Mouse (Mus musculus): ENCODE measurements around the gene Slfn5. TPM values are rescaled to one million over a fixed set of nuclear protein-coding genes. Genes with fewer than 3 reads are reported as not detected.
"Not testable (repeated sequence)": the region's sequence is repeated elsewhere in the genome, so short reads cannot be mapped to it uniquely, and the experiment has no call there.

Slfn5 gene
- polyA plus RNA-seq, 1 experiment, result not detected

GRCm38 (mm10) chr11:82987621-82988020 is 36.5 kb downstream of the Slfn5 start:
- Histone ChIP-seq H3K27ac (ENCODE audit: insufficient read depth, low read depth, low read length) (no peak overlapping the region), H3K4me3 (ENCODE audit: insufficient read depth, low read depth, low read length) (no peak overlapping the region), H3K4me1 (ENCODE audit: control insufficient read depth, insufficient read depth, low read length) (peaks cover 10% of the 10 kb centered on the region; the same call in 1 of the 2 replicates)
- WGBS, result 93% methylated on average over 6 of the region's 6 CpGs
- TF ChIP-seq CTCF (IDR thresholded peaks at IDR 0.05; ENCODE audit: insufficient read depth, low read depth, low read length) (no peak), POLR2A (IDR thresholded peaks at IDR 0.05; ENCODE audit: insufficient read depth, low read depth, low read length) (no peak)

- WGBS, result 57% methylated on average over 12 of the region's 12 CpGs
- H3K4me3 ChIP-seq (ENCODE audit: insufficient read depth, low read depth, low read length), result no peak overlapping the region
- H3K27ac ChIP-seq (ENCODE audit: insufficient read depth, low read depth, low read length), result no peak overlapping the region
- peaks cover 10% of the 10 kb centered on the region; the same call in 1 of the 2 replicates for H3K4me1 ChIP-seq (ENCODE audit: control insufficient read depth, insufficient read depth, low read length)
- TF ChIP-seq CTCF (IDR thresholded peaks at IDR 0.05; ENCODE audit: insufficient read depth, low read depth, low read length) (no peak), POLR2A (IDR thresholded peaks at IDR 0.05; ENCODE audit: insufficient read depth, low read depth, low read length) (no peak)
Measured at GRCm38 (mm10) chr11:82989357-82989756, 38.2 kb downstream of the Slfn5 start.

- 14% methylated on average over 19 of the region's 19 CpGs for WGBS
- peak overlapping the region; percentile 38 for H3K4me3 ChIP-seq (ENCODE audit: insufficient read depth, low read depth, low read length)
- not testable (repeated sequence) for H3K27ac ChIP-seq (ENCODE audit: insufficient read depth, low read depth, low read length); H3K4me1 ChIP-seq (ENCODE audit: control insufficient read depth, insufficient read depth, low read length)
Measured at GRCm38 (mm10) chr11:82990612-82991385, 39.6 kb downstream of the Slfn5 start.

GRCm38 (mm10) chr11:82991469-82992166 is 40.5 kb downstream of the Slfn5 start, which contains the start of gene Slfn9:
Gene Slfn9, minus strand, starts transcription at chr11:82991830.
- no peak within 1 kb of the TSS for H3K27ac ChIP-seq (ENCODE audit: insufficient read depth, low read depth, low read length)
- TF ChIP-seq CTCF (IDR thresholded peaks at IDR 0.05; ENCODE audit: insufficient read depth, low read depth, low read length), result no peak
- no peak for TF ChIP-seq POLR2A (IDR thresholded peaks at IDR 0.05; ENCODE audit: insufficient read depth, low read depth, low read length)
- peaks cover 10% of the 10 kb centered on the region; the same call in 1 of the 2 replicates for H3K4me1 ChIP-seq (ENCODE audit: control insufficient read depth, insufficient read depth, low read length)
- 3% methylated on average over 14 of the region's 14 CpGs for WGBS
- H3K4me3 ChIP-seq (ENCODE audit: insufficient read depth, low read depth, low read length), result peak within 1 kb of the TSS; percentile 45

- no peak overlapping the region for H3K27ac ChIP-seq (ENCODE audit: insufficient read depth, low read depth, low read length)
- WGBS, result 85% methylated on average over 1 of the region's 1 CpGs
- TF ChIP-seq CTCF (IDR thresholded peaks at IDR 0.05; ENCODE audit: insufficient read depth, low read depth, low read length) (no peak), POLR2A (IDR thresholded peaks at IDR 0.05; ENCODE audit: insufficient read depth, low read depth, low read length) (no peak)
- H3K4me3 ChIP-seq (ENCODE audit: insufficient read depth, low read depth, low read length), result no peak overlapping the region
- no peaks in the 10 kb centered on the region for H3K4me1 ChIP-seq (ENCODE audit: control insufficient read depth, insufficient read depth, low read length)
Measured at GRCm38 (mm10) chr11:83013356-83013755, 62.2 kb downstream of the Slfn5 start.

Other genes with a start within 250 kb of the Slfn5 start
- gene Cct6b, start 187.0 kb upstream of the Slfn5 start, polyA plus RNA-seq (2012; ENCODE audit: insufficient read depth, insufficient read length, low replicate concordance, missing spikeins), result not detected in 2 replicates
- not detected in 2 replicates for gene Zfp830, start 187.0 kb upstream of the Slfn5 start, polyA plus RNA-seq (2012; ENCODE audit: insufficient read depth, insufficient read length, low replicate concordance, missing spikeins)
- not detected in 2 replicates for gene Lig3, start 170.2 kb upstream of the Slfn5 start, polyA plus RNA-seq (2012; ENCODE audit: insufficient read depth, insufficient read length, low replicate concordance, missing spikeins)
- not detected in 2 replicates for gene Rffl, start 80.1 kb upstream of the Slfn5 start, polyA plus RNA-seq (2012; ENCODE audit: insufficient read depth, insufficient read length, low replicate concordance, missing spikeins)
- gene Rad51d, start 60.7 kb upstream of the Slfn5 start, polyA plus RNA-seq (2012; ENCODE audit: insufficient read depth, insufficient read length, low replicate concordance, missing spikeins), result not detected in 2 replicates
- gene Fndc8, start 59.2 kb upstream of the Slfn5 start, polyA plus RNA-seq (2012; ENCODE audit: insufficient read depth, insufficient read length, low replicate concordance, missing spikeins), result not detected in 2 replicates
- gene Nle1, start 42.9 kb upstream of the Slfn5 start, polyA plus RNA-seq (2012; ENCODE audit: insufficient read depth, insufficient read length, low replicate concordance, missing spikeins), result not detected in 2 replicates
- not detected in 2 replicates for gene Unc45b, start 40.8 kb upstream of the Slfn5 start, polyA plus RNA-seq (2012; ENCODE audit: insufficient read depth, insufficient read length, low replicate concordance, missing spikeins)
- gene Slfn9, start 40.5 kb downstream of the Slfn5 start, polyA plus RNA-seq (2012; ENCODE audit: insufficient read depth, insufficient read length, low replicate concordance, missing spikeins), result not detected in 2 replicates
- gene Slfn8, start 69.5 kb downstream of the Slfn5 start, polyA plus RNA-seq (2012; ENCODE audit: insufficient read depth, insufficient read length, low replicate concordance, missing spikeins), result not detected in 2 replicates
- gene Slfn2, start 113.8 kb downstream of the Slfn5 start, polyA plus RNA-seq (2012; ENCODE audit: insufficient read depth, insufficient read length, low replicate concordance, missing spikeins), result not detected in 2 replicates
- not detected in 2 replicates for gene Slfn1, start 165.5 kb downstream of the Slfn5 start, polyA plus RNA-seq (2012; ENCODE audit: insufficient read depth, insufficient read length, low replicate concordance, missing spikeins)
- gene Slfn4, start 223.8 kb downstream of the Slfn5 start, polyA plus RNA-seq (2012; ENCODE audit: insufficient read depth, insufficient read length, low replicate concordance, missing spikeins), result not detected in 2 replicates
- gene Slfn3, start 240.0 kb downstream of the Slfn5 start, polyA plus RNA-seq (2012; ENCODE audit: insufficient read depth, insufficient read length, low replicate concordance, missing spikeins), result not detected in 2 replicates